Comparison of ENCODE assay signal across 28 mouse cellular contexts in the genomic region with DNA sequence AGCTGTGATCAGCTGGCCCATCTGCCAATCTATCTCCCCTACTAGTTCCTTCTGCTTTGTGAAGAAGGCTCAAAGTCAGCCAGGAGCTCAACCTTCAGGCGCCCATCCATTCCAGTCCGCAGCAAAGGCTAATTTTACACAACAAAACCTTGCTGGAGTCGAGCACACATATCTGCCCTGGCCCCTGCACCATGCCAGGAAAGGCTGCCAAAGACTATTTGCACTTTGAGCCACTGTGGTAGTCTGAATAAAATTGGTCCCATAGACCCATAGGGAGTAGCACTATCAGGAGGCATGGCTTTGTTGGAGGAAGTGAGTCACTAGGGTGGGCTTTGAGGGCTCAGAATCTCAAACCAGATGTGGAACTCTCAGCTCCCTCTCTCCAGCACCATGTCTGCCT. TPM values are rescaled to one million over a fixed set of nuclear protein-coding genes. Genes with fewer than 3 reads are reported as not detected.
DNase-seq lines count a peak whose midpoint lies in the region; TF ChIP-seq lines count a peak whose summit lies in the region.
"Had no signal": no experiment of that assay in that cellular context is flagged by ENCODE, and none has a peak within 500 bp of the region (broad histone marks: within the 10 kb centered on the region; RNA-seq: fewer than 3 reads in every experiment).

No protein-coding gene starts in this region.

- intact Hi-C loops in gastrocnemius, postnatal 14 days (cut with DNase I; ENCODE audit: low total_unique reads), result no loop called here

- H3ac ChIP-seq in myocyte (ENCODE audit: control insufficient read depth, insufficient read length), result no peak overlapping the region

- H3K79me2 ChIP-seq in myocyte (ENCODE audit: control insufficient read depth, insufficient read depth), result peaks cover 59% of the 10 kb centered on the region

- H3K4me2 ChIP-seq in myocyte (ENCODE audit: low read depth), result no peak overlapping the region
- H3K4me2 ChIP-seq: forebrain, embryonic 13.5 days; hindbrain, embryonic 15.5 days; limb, embryonic 15.5 days; midbrain, embryonic 11.5 days; neural tube, embryonic 12.5 days had no signal

- no peak for TF ChIP-seq CTCF in layer of hippocampus, adult 2 months (conservative IDR thresholded peaks at IDR 0.05)

- no peak for TF ChIP-seq POLR2A in myocyte (IDR thresholded peaks at IDR 0.05; ENCODE audit: insufficient read length, low read depth)

- peak overlapping the region; percentile 6; the same call in 1 of the 2 replicates for H3K27ac ChIP-seq in layer of hippocampus, adult 2 months
- H3K27ac ChIP-seq: forebrain, embryonic 13.5 days; hindbrain, embryonic 10.5 days; hindbrain, embryonic 15.5 days; limb, embryonic 10.5 days; limb, embryonic 15.5 days; neural tube, embryonic 12.5 days; stomach, postnatal 0 days had no signal

- no peaks in the 10 kb centered on the region for H3K27me3 ChIP-seq in myocyte (ENCODE audit: control insufficient read depth, insufficient read depth, insufficient read length)
- H3K27me3 ChIP-seq: forebrain, embryonic 13.5 days; hindbrain, embryonic 15.5 days; limb, embryonic 15.5 days; neural tube, embryonic 12.5 days; Patski had no signal

- H3K36me3 ChIP-seq in myocyte (ENCODE audit: control insufficient read depth, insufficient read depth), result peaks cover 81% of the 10 kb centered on the region

- no peak overlapping the region for H3K4me3 ChIP-seq in layer of hippocampus, adult 2 months
- no peak overlapping the region for H3K4me3 ChIP-seq in myocyte
- H3K4me3 ChIP-seq: forebrain, embryonic 13.5 days; hindbrain, embryonic 10.5 days; hindbrain, embryonic 15.5 days; limb, embryonic 10.5 days; limb, embryonic 15.5 days; neural tube, embryonic 12.5 days had no signal

- peak; percentile 50 for DNase-seq in gastrocnemius, adult 18-20 months (ENCODE audit: low spot score)
- DNase-seq in gastrocnemius, postnatal 14 days, result no peak
- DNase-seq in layer of hippocampus, adult 2 months (ENCODE audit: low spot score in 2 of 2), result no peak
- no peak for DNase-seq in layer of hippocampus, postnatal 14 days (ENCODE audit: low spot score in 2 of 2)
- DNase-seq in NIH3T3 (ENCODE audit: low read depth), result peak; percentile 38
- no peak for DNase-seq in right cerebral cortex, postnatal 14 days
- DNase-seq: cerebellum, adult 11 months; cerebellum, postnatal 14 days; heart, postnatal 14 days; kidney, adult 18-20 months; kidney, postnatal 14 days; lung, postnatal 36 days; right cerebral cortex, adult 18-20 months; right cerebral cortex, postnatal 4 days; thymus, adult 18-20 months; thymus, postnatal 25 days had no signal

TF ChIP-seq in myocyte, 11 proteins besides CTCF, POLR2A, EP300 and RAD21:
- no peak for TF ChIP-seq E2F4 (IDR thresholded peaks at IDR 0.05; ENCODE audit: insufficient read depth)
- no peak for TF ChIP-seq USF1 (IDR thresholded peaks at IDR 0.05; ENCODE audit: low read depth)
- TF ChIP-seq POLR2AphosphoS2 (IDR thresholded peaks at IDR 0.05; ENCODE audit: insufficient read length, low read depth), result peak; percentile 9
- TF ChIP-seq MYOG (IDR thresholded peaks at IDR 0.05; ENCODE audit: control insufficient read depth in 1 of 3, insufficient read depth in 1 of 3, insufficient read length in 2 of 3, low read depth in 2 of 3), result no peak
- no peak for TF ChIP-seq MAX (IDR thresholded peaks at IDR 0.05; ENCODE audit: low read depth)

RNA-seq across cellular contexts. Expression of gene Sqstm1, which starts 5.2 kb away (rescaled TPM):
- total RNA-seq in gastrocnemius, adult 18-20 months (2021), result 100 to 1,000 TPM; 521 to 604 TPM
- total RNA-seq in gastrocnemius, postnatal 14 days (2021), result 100 to 1,000 TPM; 217 to 261 TPM
- total RNA-seq in layer of hippocampus, adult 2 months (2021), result 100 to 1,000 TPM; 444 to 465 TPM
- 100 to 1,000 TPM; 343 to 377 TPM for total RNA-seq in layer of hippocampus, postnatal 14 days (2021)
- 873 TPM for polyA plus RNA-seq in myocyte (2012; fragmentation: generic; extraction: Trizol)

RNA-seq across cellular contexts. Expression of gene Mgat4b, which starts 5.3 kb away (rescaled TPM):
- total RNA-seq in gastrocnemius, adult 18-20 months (2021), result 10 to 100 TPM; 38.3 to 39.1 TPM
- total RNA-seq in gastrocnemius, postnatal 14 days (2021), result 10 to 100 TPM; 24.8 to 25.5 TPM
- 10 to 100 TPM; 91.2 to 93.0 TPM for total RNA-seq in layer of hippocampus, adult 2 months (2021)
- 100 to 1,000 TPM; 166 to 175 TPM for total RNA-seq in layer of hippocampus, postnatal 14 days (2021)
- 89.2 TPM for polyA plus RNA-seq in myocyte (2012; fragmentation: generic; extraction: Trizol)

RNA-seq across cellular contexts. Expression of gene Mrnip, which starts 31.2 kb away (rescaled TPM):
- 1 to 10 TPM; 2.4 to 2.7 TPM for total RNA-seq in gastrocnemius, adult 18-20 months (2021)
- 1 to 10 TPM; 5.0 to 5.4 TPM for total RNA-seq in gastrocnemius, postnatal 14 days (2021)
- total RNA-seq in layer of hippocampus, adult 2 months (2021), result 10 to 100 TPM; 12.7 to 15.8 TPM
- total RNA-seq in layer of hippocampus, postnatal 14 days (2021), result 10 to 100 TPM; 15.3 to 17.7 TPM
- polyA plus RNA-seq in myocyte (2012; fragmentation: generic; extraction: Trizol), result 7.8 TPM

RNA-seq across cellular contexts. Expression of gene Ltc4s, which starts 33.0 kb away (rescaled TPM):
- 1 to 10 TPM in 1 of 2 experiments, under 1 TPM in 1; 0.89 to 2.7 TPM for total RNA-seq in gastrocnemius, adult 18-20 months (2021)
- 1 to 10 TPM; 1.9 to 2.0 TPM for total RNA-seq in gastrocnemius, postnatal 14 days (2021)
- total RNA-seq in layer of hippocampus, adult 2 months (2021), result 1 to 10 TPM; 6.8 to 9.3 TPM
- 10 to 100 TPM; 13.1 to 13.8 TPM for total RNA-seq in layer of hippocampus, postnatal 14 days (2021)
- polyA plus RNA-seq in myocyte (2012; fragmentation: generic; extraction: Trizol), result 1.8 TPM
- total RNA-seq: G1E had no signal
- polyA plus RNA-seq: G1E; inflammation-experienced regulatory T-cells, adult 6 months; Patski had no signal

Comparison
In these comparisons a context has a peak if more than half of its experiments do, and no peak if none do; other contexts are left out.
1. DNase-seq: peak in gastrocnemius, adult 18-20 months (single experiment) and NIH3T3 (single experiment); none in gastrocnemius, postnatal 14 days (single experiment), layer of hippocampus, adult 2 months (0 of 2), layer of hippocampus, postnatal 14 days (0 of 2) and right cerebral cortex, postnatal 14 days (single experiment).